Mouse (Mus musculus): ENCODE results near the gene Cdk5rap2. TPM values are rescaled to one million over a fixed set of nuclear protein-coding genes. Genes with fewer than 3 reads are reported as not detected.

Gene Cdk5rap2
- polyA plus RNA-seq, 1 experiment: 3.8 TPM

GRCm38 (mm10) chr4:70377359-70377758 lies 32.9 kb downstream of the Cdk5rap2 start:
- no peak for TF ChIP-seq GATA1 (IDR thresholded peaks at IDR 0.05; ENCODE audit: low read length)

GRCm38 (mm10) chr4:70365061-70365858 lies 45.0 kb downstream of the Cdk5rap2 start:
- TF ChIP-seq GATA1 (IDR thresholded peaks at IDR 0.05; ENCODE audit: low read length): no peak

GRCm38 (mm10) chr4:70361366-70361765 lies 48.9 kb downstream of the Cdk5rap2 start:
- no peak for TF ChIP-seq GATA1 (IDR thresholded peaks at IDR 0.05; ENCODE audit: low read length)

GRCm38 (mm10) chr4:70355659-70356350 lies 54.4 kb downstream of the Cdk5rap2 start:
- TF ChIP-seq GATA1 (IDR thresholded peaks at IDR 0.05; ENCODE audit: low read length): no peak

- TF ChIP-seq GATA1 (IDR thresholded peaks at IDR 0.05; ENCODE audit: low read length): no peak
Observed at GRCm38 (mm10) chr4:70354448-70354847, 55.8 kb downstream of the Cdk5rap2 start.

- no peak for TF ChIP-seq GATA1 (IDR thresholded peaks at IDR 0.05; ENCODE audit: low read length)
Observed at GRCm38 (mm10) chr4:70353656-70354055, 56.6 kb downstream of the Cdk5rap2 start.

- no peak for TF ChIP-seq GATA1 (IDR thresholded peaks at IDR 0.05; ENCODE audit: low read length)
Observed at GRCm38 (mm10) chr4:70335444-70336144, 74.6 kb downstream of the Cdk5rap2 start.

- TF ChIP-seq GATA1 (IDR thresholded peaks at IDR 0.05; ENCODE audit: low read length): no peak
Observed at GRCm38 (mm10) chr4:70334995-70335394, 75.2 kb downstream of the Cdk5rap2 start.

GRCm38 (mm10) chr4:70332981-70333380 lies 77.3 kb downstream of the Cdk5rap2 start:
- no peak for TF ChIP-seq GATA1 (IDR thresholded peaks at IDR 0.05; ENCODE audit: low read length)

- no peak for TF ChIP-seq GATA1 (IDR thresholded peaks at IDR 0.05; ENCODE audit: low read length)
Observed at GRCm38 (mm10) chr4:70332576-70332975, 77.7 kb downstream of the Cdk5rap2 start.

GRCm38 (mm10) chr4:70331181-70331580 lies 79.1 kb downstream of the Cdk5rap2 start:
- no peak for TF ChIP-seq GATA1 (IDR thresholded peaks at IDR 0.05; ENCODE audit: low read length)

GRCm38 (mm10) chr4:70328033-70328432 lies 82.2 kb downstream of the Cdk5rap2 start:
- no peak for TF ChIP-seq GATA1 (IDR thresholded peaks at IDR 0.05; ENCODE audit: low read length)

GRCm38 (mm10) chr4:70327436-70327835 lies 82.8 kb downstream of the Cdk5rap2 start:
- TF ChIP-seq GATA1 (IDR thresholded peaks at IDR 0.05; ENCODE audit: low read length): no peak

- TF ChIP-seq GATA1 (IDR thresholded peaks at IDR 0.05; ENCODE audit: low read length): no peak
Observed at GRCm38 (mm10) chr4:70321586-70321985, 88.7 kb downstream of the Cdk5rap2 start.

GRCm38 (mm10) chr4:70312170-70312569 lies 98.1 kb downstream of the Cdk5rap2 start:
- no peak for TF ChIP-seq GATA1 (IDR thresholded peaks at IDR 0.05; ENCODE audit: low read length)

GRCm38 (mm10) chr4:70311530-70311929 lies 98.7 kb downstream of the Cdk5rap2 start:
- TF ChIP-seq GATA1 (IDR thresholded peaks at IDR 0.05; ENCODE audit: low read length): no peak
